Mouse (Mus musculus) stomach, embryonic 14.5 days (tissue): ENCODE measurements at regions not wholly inside any gene's neighbourhood (a gene's known extent, or its start where the extent isn't known, plus 50 kb on each side); places are given as distances from the start of the nearest gene placed in this dataset.

Experiments used
- ATAC-seq: fragments of 200-750 bp; cut with Nextera tagmentation; 2 replicates; pipeline ENCODE4 v1.8.0; 2017; ENCODE audit warnings: low read depth, moderate TSS enrichment; ENCODE audit not compliant: insufficient number of reproducible peaks, insufficient read depth, low FRiP score
- H3K27ac ChIP-seq: fragments of 300-500 bp; sonication (generic); 2 replicates; pipeline ENCODE4 v1.5.1; 2014; ENCODE audit warnings: mild to moderate bottlenecking, low read length, moderate library complexity, mixed read lengths
- H3K27me3 ChIP-seq: fragments of 300-500 bp; sonication (generic); 2 replicates; pipeline ENCODE4 v1.6.1; 2014; ENCODE audit warnings: low read length, control low read depth, mixed read lengths; ENCODE audit not compliant: control insufficient read depth, insufficient read depth
- H3K36me3 ChIP-seq: fragments of 300-500 bp; sonication (generic); 2 replicates; pipeline ENCODE4 v1.6.1; 2014; ENCODE audit warnings: mild to moderate bottlenecking, control low read depth, low read length, moderate library complexity, mixed read lengths; ENCODE audit not compliant: control insufficient read depth, insufficient read depth
- H3K4me1 ChIP-seq: fragments of 300-500 bp; sonication (generic); 2 replicates; pipeline ENCODE4 v1.6.1; 2014; ENCODE audit warnings: low read length, control low read depth, mixed read lengths; ENCODE audit not compliant: control insufficient read depth, insufficient read depth
- H3K4me2 ChIP-seq: fragments of 300-500 bp; sonication (generic); replicated peaks from 2 replicates; pipeline ENCODE4 v1.6.1; 2014; ENCODE audit warnings: low read depth, low read length, control low read depth
- H3K4me3 ChIP-seq: fragments of 300-500 bp; sonication (generic); 2 replicates; pipeline ENCODE4 v1.5.1; 2014; ENCODE audit warnings: low read depth, low read length, control low read depth
- H3K9ac ChIP-seq: fragments of 300-500 bp; sonication (generic); replicated peaks from 2 replicates; pipeline ENCODE4 v1.6.1; 2014; ENCODE audit warnings: low read depth, mild to moderate bottlenecking, control low read depth, low read length, moderate library complexity, mixed read lengths
- H3K9me3 ChIP-seq: fragments of 300-500 bp; sonication (generic); 2 replicates; pipeline ENCODE4 v1.6.1; 2016; ENCODE audit warnings: low read depth, low read length, control low read depth; ENCODE audit not compliant: control insufficient read depth
- WGBS: fragments of 180-500 bp; shearing (Covaris S2); extraction: QIAGEN DNeasy Blood & Tissue Kit; methylation state at CpG from one replicate; pipeline ENCODE4 v1.1.7; 2014; 5-methylcytosine and 5-hydroxymethylcytosine counted together

GRCm38 (mm10) chr11:39868451-39868979 is 826.5 kb downstream of the Mat2b start:
- WGBS, result 65% methylated on average over 6 of the region's 6 CpGs
- Histone ChIP-seq H3K9me3 (no peaks in the 10 kb centered on the region), H3K36me3 (no peaks in the 10 kb centered on the region), H3K27ac (no peak overlapping the region), H3K4me1 (no peaks in the 10 kb centered on the region), H3K9ac (no peak overlapping the region), H3K4me3 (no peak overlapping the region), H3K27me3 (no peaks in the 10 kb centered on the region), H3K4me2 (no peak overlapping the region)
- peak; percentile 18; the same call in 1 of the 2 replicates for ATAC-seq
